Mouse (Mus musculus) liver, embryonic 11.5 days (tissue): ENCODE results near the gene Crhr1. TPM values are rescaled to one million over a fixed set of nuclear protein-coding genes. Genes with fewer than 3 reads are reported as not detected.

Source experiments
- ATAC-seq: fragments of 200-750 bp; cut with Nextera tagmentation; replicated peaks from 2 replicates; pipeline ENCODE4 v1.8.0; 2017; ENCODE audit warnings: moderate number of reproducible peaks, mild to moderate bottlenecking, moderate TSS enrichment, moderate library complexity; ENCODE audit not compliant: low FRiP score
- DNase-seq: peaks from one replicate; pipeline ENCODE4 v3.0.0-alpha.2; 2017; ENCODE audit warnings: low spot score
- H3K27ac ChIP-seq: fragments of 300-500 bp; sonication (generic); 2 replicates; pipeline ENCODE4 v1.5.1; 2014; ENCODE audit warnings: mild to moderate bottlenecking, low read depth, low read length, control low read depth
- H3K27me3 ChIP-seq: fragments of 300-500 bp; sonication (generic); replicated peaks from 2 replicates; pipeline ENCODE4 v1.6.1; 2014; ENCODE audit warnings: low read length, mixed read lengths; ENCODE audit not compliant: control insufficient read depth, insufficient read depth
- H3K36me3 ChIP-seq: fragments of 300-500 bp; sonication (generic); 2 replicates; pipeline ENCODE4 v1.6.1; 2014; ENCODE audit warnings: mild to moderate bottlenecking, low read length, moderate library complexity, mixed read lengths; ENCODE audit not compliant: control insufficient read depth, insufficient read depth
- H3K4me1 ChIP-seq: fragments of 300-500 bp; sonication (generic); replicated peaks from 2 replicates; pipeline ENCODE4 v1.6.1; 2014; ENCODE audit warnings: low read length, mixed read lengths; ENCODE audit not compliant: control insufficient read depth, insufficient read depth
- H3K4me2 ChIP-seq: fragments of 300-500 bp; sonication (generic); 2 replicates; pipeline ENCODE4 v1.6.1; 2014; ENCODE audit warnings: mild to moderate bottlenecking, control low read depth, moderate library complexity
- H3K4me3 ChIP-seq: fragments of 300-500 bp; sonication (generic); 2 replicates; pipeline ENCODE4 v1.5.1; 2014; ENCODE audit warnings: low read depth, low read length, control low read depth
- H3K9ac ChIP-seq: fragments of 300-500 bp; sonication (generic); 2 replicates; pipeline ENCODE4 v1.6.1; 2014; ENCODE audit warnings: low read depth, low read length, control low read depth
- H3K9me3 ChIP-seq: fragments of 300-500 bp; sonication (generic); 2 replicates; pipeline ENCODE4 v1.6.1; 2016; ENCODE audit warnings: low read length, inconsistent platforms, mixed read lengths; ENCODE audit not compliant: control insufficient read depth
- WGBS: fragments of 180-500 bp; shearing (Covaris S2); extraction: QIAGEN DNeasy Blood & Tissue Kit; methylation state at CpG from one replicate; pipeline ENCODE4 v1.1.7; 2014; 5-methylcytosine and 5-hydroxymethylcytosine counted together
- polyA plus RNA-seq: library from polyadenylated mRNA; unstranded; fragments of >200 nt; fragmentation: Nextera tagmentation; extraction: Ambion mirVana; gene quantifications from 2 replicates; pipeline ENCODE4 v1.2.1, GENCODE M21; 2014

Gene Crhr1
- polyA plus RNA-seq, 1 experiment from 2014 or later, result not detected

DNA sequence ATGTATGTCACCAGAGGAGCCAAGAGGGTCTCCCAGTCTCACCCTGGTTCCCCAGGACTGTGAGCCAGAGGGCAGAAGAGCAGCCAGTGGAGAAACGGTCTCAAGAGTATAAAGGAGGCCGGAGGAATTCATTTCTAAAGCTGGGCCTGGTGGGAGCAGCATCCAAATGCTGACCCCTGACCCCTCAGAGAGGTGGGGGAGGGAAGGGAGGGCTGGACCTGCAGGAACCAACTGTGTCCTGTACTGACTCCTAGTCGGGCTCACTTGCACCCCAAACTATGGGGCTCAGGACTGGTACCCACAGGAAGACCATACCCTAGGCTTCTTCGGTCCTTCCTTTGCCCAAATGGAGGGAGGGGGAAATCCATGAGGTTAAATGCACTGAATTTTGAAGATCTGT lies 21.7 kb downstream of the Crhr1 start:
- Histone ChIP-seq H3K4me1 (0 out of 2 replicates have a peak, but pooled peaks cover 3% of the 10 kb centered on the region), H3K4me3 (no peak overlapping the region), H3K4me2 (no peak overlapping the region), H3K27me3 (peaks cover 23% of the 10 kb centered on the region), H3K9me3 (no peaks in the 10 kb centered on the region), H3K27ac (no peak overlapping the region), H3K9ac (no peak overlapping the region), H3K36me3 (no peaks in the 10 kb centered on the region)
- ATAC-seq, result no peak
- 65% methylated on average over 4 of the region's 4 CpGs for WGBS
- no peak for DNase-seq

DNA sequence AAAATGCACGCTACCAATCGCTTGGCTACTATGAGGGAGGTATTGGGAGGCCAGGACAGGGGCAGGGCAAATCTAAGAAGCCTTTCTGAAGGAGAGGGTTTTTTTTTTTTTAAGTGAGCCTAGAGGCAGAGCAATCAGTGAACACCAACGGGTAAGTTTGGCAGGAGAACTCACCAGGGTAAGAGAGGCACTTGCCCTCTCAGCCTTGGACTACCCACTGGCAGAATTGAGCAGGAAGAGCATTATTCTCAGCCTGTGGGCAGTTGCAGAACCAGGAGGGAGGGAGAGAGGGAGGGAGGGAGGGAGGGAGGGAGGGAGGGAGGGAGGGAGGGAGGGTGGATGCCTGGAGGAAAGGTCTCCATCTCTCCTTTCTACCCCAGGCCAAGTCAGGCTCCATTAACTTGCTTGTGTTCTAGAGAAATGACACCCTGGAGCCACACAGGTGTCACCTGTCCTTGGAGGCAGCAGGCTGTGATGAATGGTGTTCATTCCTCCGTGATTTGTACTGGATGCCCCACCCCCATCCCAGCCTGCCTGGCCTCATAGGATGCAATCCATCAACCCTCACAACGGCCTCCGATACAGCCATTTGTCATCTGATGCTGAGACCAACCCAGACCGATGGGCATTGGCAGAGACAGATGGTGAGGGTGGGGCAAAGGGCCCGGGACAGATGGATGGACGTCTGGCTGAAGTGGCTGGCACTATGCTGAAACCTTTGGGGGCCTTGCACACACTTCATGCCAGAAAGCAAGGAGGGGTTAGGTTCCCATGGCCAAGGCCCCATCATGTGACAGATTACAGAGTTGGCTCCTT lies 22.4 kb downstream of the Crhr1 start:
- 45% methylated on average over 9 of the region's 9 CpGs for WGBS
- Histone ChIP-seq H3K4me1 (0 out of 2 replicates have a peak, but pooled peaks cover 3% of the 10 kb centered on the region), H3K4me3 (no peak overlapping the region), H3K4me2 (no peak overlapping the region), H3K27me3 (peaks cover 23% of the 10 kb centered on the region), H3K27ac (no peak overlapping the region), H3K9me3 (no peaks in the 10 kb centered on the region), H3K36me3 (no peaks in the 10 kb centered on the region), H3K9ac (no peak overlapping the region)
- DNase-seq (no peak), ATAC-seq (no peak)

- Histone ChIP-seq H3K4me1 (0 out of 2 replicates have a peak, but pooled peaks cover 3% of the 10 kb centered on the region), H3K27me3 (peaks cover 23% of the 10 kb centered on the region), H3K4me2 (no peak overlapping the region), H3K9me3 (no peaks in the 10 kb centered on the region), H3K36me3 (no peaks in the 10 kb centered on the region), H3K27ac (no peak overlapping the region), H3K4me3 (no peak overlapping the region), H3K9ac (no peak overlapping the region)
- ATAC-seq (no peak), DNase-seq (no peak)
Measured at GRCm38 (mm10) chr11:104155899-104156298, 23.2 kb downstream of the Crhr1 start.

- H3K27me3 ChIP-seq, result peaks cover 23% of the 10 kb centered on the region
- 0 out of 2 replicates have a peak, but pooled peaks cover 3% of the 10 kb centered on the region for H3K4me1 ChIP-seq
- H3K36me3 ChIP-seq, result no peaks in the 10 kb centered on the region
- WGBS, result 56% methylated on average over 3 of the region's 3 CpGs
- no peak overlapping the region for H3K9ac ChIP-seq
- no peak for ATAC-seq
- no peak overlapping the region for H3K27ac ChIP-seq
- H3K4me3 ChIP-seq, result no peak overlapping the region
- H3K4me2 ChIP-seq, result no peak overlapping the region
- H3K9me3 ChIP-seq, result no peaks in the 10 kb centered on the region
- DNase-seq, result no peak
Measured at GRCm38 (mm10) chr11:104156391-104156790, 23.7 kb downstream of the Crhr1 start.

DNA sequence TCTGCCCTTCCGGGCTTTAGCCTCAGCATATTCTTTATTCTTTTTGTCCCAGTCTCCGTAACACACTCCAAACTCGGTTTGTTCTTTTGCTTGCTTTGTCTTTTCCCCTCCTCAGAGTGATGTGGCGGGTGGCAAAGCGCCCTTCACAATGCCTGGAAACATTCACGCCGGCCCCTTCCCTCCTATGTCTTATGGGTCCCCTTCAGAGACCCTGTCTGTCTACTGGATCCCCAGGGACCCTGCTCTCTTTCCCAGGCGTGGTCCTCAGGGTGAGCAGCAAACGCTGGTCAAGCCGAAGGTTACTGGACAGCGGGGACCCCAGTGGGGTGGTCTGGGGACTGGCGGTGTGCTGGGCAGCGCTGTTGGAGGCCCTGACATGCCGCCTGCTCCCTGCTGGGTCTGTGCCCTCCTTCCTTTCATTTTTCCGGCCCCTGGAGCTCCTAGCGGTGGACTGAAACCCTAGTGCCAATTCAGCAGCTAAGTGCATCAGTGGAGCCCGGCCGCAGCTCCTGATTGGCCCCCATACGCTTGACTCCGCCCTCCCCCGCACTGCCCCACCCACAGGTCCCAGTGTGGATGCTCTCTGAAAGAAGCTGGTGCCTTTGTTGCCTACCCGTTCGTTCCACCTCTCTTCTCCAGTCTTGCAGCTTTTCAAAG lies 25.1 kb downstream of the Crhr1 start:
- WGBS, result 8% methylated on average over 23 of the region's 23 CpGs

GRCm38 (mm10) chr11:104158260-104158907 lies 25.7 kb downstream of the Crhr1 start:
- H3K9me3 ChIP-seq, result no peaks in the 10 kb centered on the region
- 0 out of 2 replicates have a peak, but pooled peaks cover 3% of the 10 kb centered on the region for H3K4me1 ChIP-seq
- DNase-seq, result no peak
- WGBS, result 12% methylated on average over 17 of the region's 17 CpGs
- H3K4me3 ChIP-seq, result no peak overlapping the region
- H3K27me3 ChIP-seq, result peaks cover 23% of the 10 kb centered on the region
- H3K4me2 ChIP-seq, result peak overlapping the region; percentile 51
- no peak for ATAC-seq
- H3K36me3 ChIP-seq, result no peaks in the 10 kb centered on the region
- no peak overlapping the region for H3K27ac ChIP-seq
- no peak overlapping the region for H3K9ac ChIP-seq

More for the DNA sequence above, 25.1 kb downstream of the Crhr1 start:
- Histone ChIP-seq H3K4me1 (0 out of 2 replicates have a peak, but pooled peaks cover 3% of the 10 kb centered on the region), H3K9ac (no peak overlapping the region), H3K4me3 (0 out of 2 replicates have a peak overlapping the region, but pooled peaks have one; percentile 17), H3K9me3 (no peaks in the 10 kb centered on the region), H3K36me3 (no peaks in the 10 kb centered on the region), H3K27ac (no peak overlapping the region), H3K27me3 (peaks cover 23% of the 10 kb centered on the region), H3K4me2 (peak overlapping the region; percentile 51)
- DNase-seq (peak; percentile 46), ATAC-seq (peak; percentile 75)

GRCm38 (mm10) chr11:104159769-104160272 lies 27.2 kb downstream of the Crhr1 start:
- 59% methylated on average over 4 of the region's 4 CpGs for WGBS
- Histone ChIP-seq H3K9me3 (no peaks in the 10 kb centered on the region), H3K4me2 (no peak overlapping the region), H3K9ac (no peak overlapping the region), H3K4me3 (no peak overlapping the region), H3K27me3 (peaks cover 23% of the 10 kb centered on the region), H3K4me1 (0 out of 2 replicates have a peak, but pooled peaks cover 3% of the 10 kb centered on the region), H3K27ac (no peak overlapping the region), H3K36me3 (no peaks in the 10 kb centered on the region)
- DNase-seq (no peak), ATAC-seq (no peak)

DNA sequence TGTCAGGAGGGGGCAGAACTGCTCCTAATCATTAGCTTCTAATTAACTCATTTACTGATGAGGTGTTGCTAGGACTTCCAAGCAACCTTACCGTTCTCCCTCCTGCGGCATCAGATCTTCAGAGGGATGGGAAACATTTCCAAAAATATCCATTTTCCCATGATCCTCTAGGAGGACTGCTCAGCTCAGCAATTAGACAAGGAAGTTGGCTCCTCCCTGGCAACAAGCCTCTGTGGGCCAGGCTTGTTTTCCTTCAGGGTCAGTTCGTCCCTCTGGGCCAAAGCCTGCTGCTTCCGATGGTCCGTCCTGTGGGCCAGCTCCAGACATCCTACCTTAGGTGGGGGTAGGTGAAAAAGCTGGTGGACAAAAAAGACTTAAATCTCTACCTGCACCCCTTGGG lies 28.5 kb downstream of the Crhr1 start:
- ATAC-seq (no peak), DNase-seq (no peak)
- Histone ChIP-seq H3K9me3 (no peaks in the 10 kb centered on the region), H3K4me1 (0 out of 2 replicates have a peak, but pooled peaks cover 3% of the 10 kb centered on the region), H3K4me2 (no peak overlapping the region), H3K4me3 (no peak overlapping the region), H3K27ac (no peak overlapping the region), H3K36me3 (no peaks in the 10 kb centered on the region), H3K9ac (no peak overlapping the region), H3K27me3 (peaks cover 23% of the 10 kb centered on the region)
- WGBS, result 78% methylated on average over 5 of the region's 5 CpGs
